Mouse (Mus musculus): ENCODE results near the gene Gm9837.
"Not testable (repeated sequence)": the region's sequence is repeated elsewhere in the genome, so short reads cannot be mapped to it uniquely, and the experiment has no call there.

The Gm9837 gene

GRCm38 (mm10) chr11:53456474-53457371 lies 13.6 kb downstream of the Gm9837 start, which contains the start of the genes Gm10447 and Shroom1:
Gene Gm10447, minus strand, starts transcription at chr11:53457110.
Gene Shroom1, plus strand, starts transcription at chr11:53457205.
- no peak for DNase-seq (ENCODE audit: low spot score)

GRCm38 (mm10) chr11:53453031-53453430 lies 17.2 kb downstream of the Gm9837 start:
- no peak for DNase-seq (ENCODE audit: low spot score)

GRCm38 (mm10) chr11:53452396-53452795 lies 17.9 kb downstream of the Gm9837 start:
- DNase-seq (ENCODE audit: low spot score), result no peak

- no peak for DNase-seq (ENCODE audit: low spot score)
Measured at GRCm38 (mm10) chr11:53451361-53451760, 18.9 kb downstream of the Gm9837 start.

GRCm38 (mm10) chr11:53450070-53450705 lies 20.1 kb downstream of the Gm9837 start:
- DNase-seq (ENCODE audit: low spot score), result no peak

GRCm38 (mm10) chr11:53448529-53448928 lies 21.8 kb downstream of the Gm9837 start:
- no peak for DNase-seq (ENCODE audit: low spot score)

DNA sequence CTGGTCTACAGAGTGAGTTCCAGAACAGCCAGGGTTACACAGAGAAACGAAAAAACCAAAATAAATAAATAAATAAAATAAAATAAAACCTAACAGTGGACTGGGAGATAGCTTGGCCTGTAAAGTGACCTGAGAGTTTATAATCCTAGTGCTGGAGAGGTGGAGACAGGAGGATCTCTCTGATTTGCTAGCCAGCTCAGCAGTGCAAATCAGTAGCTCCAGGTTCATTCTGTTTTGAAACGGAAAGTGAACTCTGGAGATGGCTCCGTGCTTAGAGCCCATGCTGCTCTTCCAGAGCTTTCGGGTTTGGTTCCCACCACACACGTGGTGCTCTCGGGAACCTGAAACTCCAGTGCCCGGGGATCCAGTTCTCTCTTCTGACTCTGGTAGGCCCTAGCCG lies 22.3 kb downstream of the Gm9837 start:
- no peak for DNase-seq (ENCODE audit: low spot score)

- no peak for DNase-seq (ENCODE audit: low spot score)
Measured at GRCm38 (mm10) chr11:53446183-53446582, 24.1 kb downstream of the Gm9837 start.

DNA sequence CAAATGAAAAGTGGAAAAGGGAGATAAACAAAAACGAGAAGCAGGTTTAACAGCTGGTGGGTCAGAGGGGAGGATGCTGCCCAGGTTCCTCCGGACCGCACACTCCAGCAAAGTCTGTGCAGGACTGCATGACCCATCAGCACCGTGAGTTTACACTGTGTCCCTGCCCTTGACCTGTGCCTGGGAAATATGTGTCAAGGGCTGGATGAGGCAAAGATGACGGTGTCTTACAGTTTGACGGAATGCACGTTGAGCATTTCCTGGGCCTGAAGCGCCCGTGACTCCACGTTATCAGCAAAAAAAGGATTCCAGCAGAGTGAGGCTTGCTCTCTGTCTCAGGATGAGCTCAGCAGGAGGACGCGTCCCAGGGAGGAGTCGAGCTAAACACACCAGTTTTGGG lies 24.7 kb downstream of the Gm9837 start:
- no peak for DNase-seq (ENCODE audit: low spot score)

DNA sequence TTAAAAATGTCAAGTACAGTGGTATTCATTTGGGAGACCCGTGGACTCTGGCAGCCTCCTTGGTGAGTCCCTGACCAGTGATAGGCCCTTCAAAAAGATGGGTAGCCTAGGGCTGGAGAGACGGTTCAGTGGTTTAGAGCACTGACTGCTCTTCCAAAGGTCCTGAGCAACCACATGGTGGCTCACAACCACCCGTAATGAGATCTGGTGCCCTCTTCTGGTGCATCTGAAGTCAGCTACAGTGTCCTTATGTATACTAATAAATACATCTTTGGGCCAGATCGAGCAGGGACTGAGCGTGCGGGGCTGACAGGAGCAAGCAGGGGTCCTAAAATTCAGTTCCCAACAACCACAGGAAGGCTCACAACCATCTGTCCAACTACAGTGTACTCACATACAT lies 26.4 kb downstream of the Gm9837 start:
- DNase-seq (ENCODE audit: low spot score), result no peak

GRCm38 (mm10) chr11:53441921-53442320 lies 28.4 kb downstream of the Gm9837 start:
- no peak for DNase-seq (ENCODE audit: low spot score)

- no peak for DNase-seq (ENCODE audit: low spot score)
Measured at GRCm38 (mm10) chr11:53436338-53436737, 33.9 kb downstream of the Gm9837 start.

DNA sequence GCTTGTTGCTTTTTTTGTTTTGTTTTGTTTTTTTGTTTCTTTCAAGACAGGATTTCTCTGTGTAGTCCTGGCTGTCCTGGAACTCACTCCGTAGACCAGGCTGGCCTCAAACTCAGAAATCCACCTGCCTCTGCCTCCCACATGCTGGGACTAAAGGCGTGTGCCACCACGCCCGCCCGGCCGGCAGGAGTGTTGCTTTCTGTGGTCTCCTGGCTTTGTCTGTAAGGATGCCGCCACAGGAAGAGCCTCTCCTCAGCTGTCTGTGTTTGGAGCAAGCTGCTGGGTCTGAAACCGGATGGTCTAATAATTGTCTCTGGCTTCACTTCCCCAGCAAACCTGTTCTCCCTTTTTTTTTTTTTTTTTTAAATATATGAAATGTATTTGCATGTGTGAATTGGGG lies 34.8 kb downstream of the Gm9837 start:
- DNase-seq (ENCODE audit: low spot score), result no peak

GRCm38 (mm10) chr11:53433057-53433456 lies 37.2 kb downstream of the Gm9837 start:
- DNase-seq (ENCODE audit: low spot score), result no peak

GRCm38 (mm10) chr11:53431347-53432056 lies 38.8 kb downstream of the Gm9837 start:
- DNase-seq (ENCODE audit: low spot score), result no peak

DNA sequence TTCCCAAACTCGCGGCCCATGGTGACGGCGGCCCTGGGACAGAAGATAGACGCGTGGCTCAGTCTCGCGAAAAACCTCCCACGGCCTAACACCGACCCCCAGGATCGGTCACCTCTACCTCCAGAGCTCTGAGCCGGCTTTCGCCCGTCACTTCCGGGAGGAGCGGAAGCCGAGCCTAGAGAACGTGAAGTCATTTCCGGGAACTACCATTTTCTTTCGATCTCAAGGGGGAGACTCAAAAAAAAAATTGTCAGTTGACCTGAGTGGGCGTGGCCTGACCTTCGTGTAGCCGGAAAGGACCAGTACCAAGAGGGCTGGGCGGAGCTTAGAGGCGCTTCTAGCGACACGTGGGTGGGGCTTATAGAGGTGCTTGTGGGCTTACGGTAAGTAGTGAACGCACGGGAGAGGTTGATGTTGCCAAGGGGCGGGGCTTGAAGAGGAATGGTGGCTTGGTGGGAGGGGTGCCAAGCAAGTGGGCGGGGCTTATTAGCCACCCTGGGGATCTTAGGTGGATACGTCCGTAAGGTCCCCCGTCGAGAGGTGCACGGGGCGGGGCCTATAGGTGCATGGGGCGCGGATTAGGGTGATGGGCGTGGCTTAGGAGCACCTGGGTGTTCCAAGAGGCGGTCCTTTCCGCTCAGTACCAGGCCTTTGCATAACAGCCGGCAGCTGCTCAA lies 39.5 kb downstream of the Gm9837 start, which contains the start of the genes Uqcrq and Gdf9:
Gene Uqcrq (minus strand): TSS at position 162 of the 677 bp plus-strand sequence.
Gene Gdf9 (plus strand): TSS at position 354 of the 677 bp plus-strand sequence.
- peak; percentile 92 for DNase-seq (ENCODE audit: low spot score)

- no peak for DNase-seq (ENCODE audit: low spot score)
Measured at GRCm38 (mm10) chr11:53430300-53430669, 40.0 kb downstream of the Gm9837 start.

DNA sequence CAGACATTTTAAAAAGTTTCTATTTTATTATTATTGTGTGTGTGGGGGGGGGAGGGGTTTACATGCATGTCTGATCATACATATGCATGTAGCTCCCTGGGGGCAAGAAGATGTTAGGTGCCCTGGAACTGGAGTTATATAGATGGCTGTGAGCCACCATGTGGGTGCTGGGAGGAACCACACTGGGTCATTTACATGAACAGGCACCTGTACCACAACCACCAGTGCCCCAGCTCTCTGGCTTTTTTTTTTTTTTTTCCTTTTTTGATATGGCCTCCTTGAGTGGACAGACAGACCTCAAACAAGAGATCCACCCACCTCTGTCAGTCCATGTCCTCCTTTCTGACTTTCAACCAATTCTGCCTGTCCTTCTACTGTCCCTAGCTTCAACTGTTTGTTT lies 41.1 kb downstream of the Gm9837 start:
- DNase-seq (ENCODE audit: low spot score), result no peak

DNA sequence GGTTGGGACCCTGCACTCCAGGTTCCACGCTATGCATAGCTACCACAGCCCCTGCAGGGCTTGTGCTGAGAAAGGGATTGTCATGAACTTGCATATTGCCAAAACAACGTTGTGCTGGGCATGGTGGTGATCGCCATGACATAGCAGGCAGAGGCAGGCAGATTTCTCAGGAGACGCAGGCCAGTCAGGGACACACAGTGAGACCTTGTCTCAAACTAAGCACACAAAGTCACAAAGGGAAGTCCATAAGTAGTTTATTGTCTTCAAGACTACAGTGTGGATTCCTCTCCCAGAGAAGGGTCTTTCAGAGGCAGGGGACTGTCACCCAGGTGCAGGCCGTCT lies 41.6 kb downstream of the Gm9837 start:
- DNase-seq (ENCODE audit: low spot score), result no peak

- no peak for DNase-seq (ENCODE audit: low spot score)
Measured at GRCm38 (mm10) chr11:53427993-53428715, 42.1 kb downstream of the Gm9837 start.

DNA sequence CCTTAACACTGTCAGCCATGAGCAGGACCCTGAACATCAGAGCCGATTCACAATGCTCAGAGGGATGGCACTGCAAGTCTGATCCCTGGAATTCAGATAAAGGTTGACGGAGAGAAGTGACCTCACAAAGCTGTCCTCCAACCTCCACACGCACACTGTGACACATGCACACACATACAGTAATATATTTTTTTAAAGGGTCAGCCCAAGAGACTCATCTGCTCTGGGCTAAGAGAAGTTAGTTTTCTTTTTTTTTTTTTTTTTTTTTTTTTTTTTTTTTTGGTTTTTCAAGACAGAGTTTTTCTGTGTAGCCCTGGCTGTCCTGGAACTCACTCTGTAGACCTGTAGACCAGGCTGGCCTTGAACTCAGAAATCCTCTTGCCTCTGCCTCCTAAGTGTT lies 43.4 kb downstream of the Gm9837 start:
- not testable (repeated sequence) for DNase-seq (ENCODE audit: low spot score)

All from urinary bladder, postnatal 10 days (tissue).